Mouse (Mus musculus) cerebellum, adult 18-20 months (tissue): ENCODE data around the gene Acoxl.

Experiments
- DNase-seq, 2 experiments: peaks; one replicate each; pipeline ENCODE4 v3.0.0; 2021

Acoxl gene

GRCm38 (mm10) chr2:127897718-127898117 is 59.0 kb downstream of the Acoxl start:
- no peak for DNase-seq

DNA sequence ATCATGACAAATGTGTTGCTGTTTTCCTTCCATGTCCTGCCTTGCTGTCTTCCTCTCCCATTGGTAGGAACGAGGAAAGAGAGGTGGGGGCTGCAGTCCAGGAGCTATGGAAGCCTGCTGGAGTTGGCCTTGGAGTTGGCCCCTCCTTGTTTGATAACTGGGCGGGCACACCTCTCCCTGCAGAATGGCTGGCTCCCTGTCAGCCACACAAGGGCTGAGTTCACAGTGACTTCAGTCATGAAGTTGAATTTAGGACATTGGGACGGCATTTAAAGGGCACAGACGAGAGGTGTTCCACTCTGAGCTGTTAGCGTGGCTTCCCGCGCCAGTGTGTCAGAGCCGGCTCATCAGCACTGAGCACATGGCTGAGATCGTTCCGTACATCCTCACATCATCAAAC is 66.2 kb downstream of the Acoxl start:
- DNase-seq = no peak

DNA sequence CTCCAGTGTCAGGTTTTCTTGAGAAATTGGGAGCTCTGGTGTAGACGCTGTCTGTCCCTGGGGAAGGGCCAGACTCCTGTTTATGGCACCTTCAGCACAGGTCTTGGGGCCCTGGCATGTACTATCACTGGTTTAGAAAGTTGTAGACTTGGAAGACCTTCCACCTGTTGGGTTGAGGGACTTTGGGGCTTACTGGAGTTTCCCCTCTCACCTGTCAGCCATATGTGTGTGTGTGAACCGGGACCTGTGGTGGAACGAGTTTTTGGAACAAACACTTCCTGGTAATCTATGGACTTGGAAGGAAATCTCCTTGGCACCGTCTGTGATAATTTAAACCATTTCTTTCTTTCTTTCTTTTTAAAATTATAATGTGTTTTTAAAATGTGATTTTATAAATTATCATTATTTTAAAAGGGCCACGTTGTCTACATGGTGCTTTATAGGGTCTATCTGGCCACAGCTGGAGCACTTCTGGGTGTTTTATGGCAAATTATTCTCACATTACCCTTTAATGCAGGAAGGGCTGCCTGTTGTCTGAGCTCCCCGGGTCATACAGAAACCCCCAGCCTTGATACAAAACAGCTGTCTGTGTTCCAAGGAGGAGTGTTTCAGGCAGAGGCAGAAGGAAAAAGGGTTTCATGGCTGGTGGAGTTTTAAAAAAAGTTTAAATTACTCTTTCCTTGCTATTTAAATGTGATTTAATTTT is 68.5 kb downstream of the Acoxl start:
- DNase-seq = no peak

DNA sequence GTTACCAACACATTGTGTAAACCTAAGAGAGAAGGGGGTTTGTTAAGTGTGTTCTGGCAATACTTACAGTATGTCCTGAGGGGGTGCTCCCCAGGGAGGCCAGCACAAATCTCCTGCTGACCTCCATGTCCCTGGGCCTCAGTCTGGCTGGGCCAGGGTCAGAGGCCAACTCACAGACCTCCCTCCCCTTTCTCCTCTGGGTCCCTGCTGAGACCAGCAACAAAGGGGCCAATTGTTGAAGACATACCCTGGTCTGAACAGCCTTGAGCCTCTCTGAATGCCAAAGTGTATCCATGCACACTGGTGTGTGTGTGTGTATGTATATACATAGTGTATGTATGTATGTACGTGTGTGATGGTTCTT is 69.0 kb downstream of the Acoxl start:
- no peak for DNase-seq

GRCm38 (mm10) chr2:127908881-127909280 is 70.2 kb downstream of the Acoxl start:
- no peak for DNase-seq

GRCm38 (mm10) chr2:127909790-127910189 is 71.1 kb downstream of the Acoxl start:
- DNase-seq = no peak

DNA sequence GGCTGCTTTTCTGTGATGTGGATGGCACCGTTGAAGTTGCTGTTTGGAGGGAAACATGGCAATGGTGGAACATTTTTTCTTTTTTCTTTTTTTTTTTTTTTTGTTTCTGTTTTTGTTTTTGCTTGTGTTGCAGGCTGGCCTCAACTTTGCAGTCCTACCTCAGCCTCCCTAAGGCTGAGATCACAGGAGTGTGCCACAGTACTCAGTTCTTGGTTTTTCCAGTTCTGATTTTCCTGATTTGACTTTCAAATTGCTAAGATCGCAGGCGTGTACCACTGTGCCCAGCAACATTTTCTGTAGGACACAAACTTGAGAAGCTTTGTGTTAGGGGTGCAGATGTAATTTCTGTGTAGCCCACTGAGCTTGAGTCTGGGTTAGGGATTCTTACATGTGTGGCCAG is 72.9 kb downstream of the Acoxl start:
- DNase-seq = no peak

GRCm38 (mm10) chr2:127914047-127914446 is 75.4 kb downstream of the Acoxl start:
- DNase-seq = no peak

DNA sequence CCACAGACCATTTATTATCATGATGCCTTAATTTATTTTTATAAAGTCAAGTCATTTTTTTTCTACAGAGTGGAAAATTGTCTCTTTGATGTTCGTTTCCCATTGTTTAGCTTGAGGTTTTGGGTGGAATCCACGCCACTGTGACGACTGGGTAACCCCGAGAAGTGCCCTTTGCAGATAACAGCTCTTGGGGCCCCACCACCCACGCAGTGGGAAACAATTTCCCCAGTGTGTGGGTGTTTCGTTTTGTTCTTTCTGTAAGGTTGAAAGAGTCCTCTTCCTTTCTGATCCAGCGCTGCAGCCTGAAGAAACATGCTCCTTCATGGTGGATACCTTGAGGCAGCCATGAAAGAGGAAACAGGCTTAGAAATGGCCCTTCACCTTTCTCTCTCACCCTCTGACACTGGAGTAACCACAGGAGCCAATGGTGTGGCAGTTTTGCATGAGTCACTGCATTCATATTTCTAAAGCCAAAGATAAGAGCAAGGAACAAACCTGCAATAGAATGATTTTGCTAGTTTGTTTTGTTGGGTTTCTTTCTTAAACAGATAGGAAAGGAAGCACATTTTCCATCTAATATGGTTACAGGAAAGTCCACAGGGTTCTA is 78.2 kb downstream of the Acoxl start:
- DNase-seq = no peak

DNA sequence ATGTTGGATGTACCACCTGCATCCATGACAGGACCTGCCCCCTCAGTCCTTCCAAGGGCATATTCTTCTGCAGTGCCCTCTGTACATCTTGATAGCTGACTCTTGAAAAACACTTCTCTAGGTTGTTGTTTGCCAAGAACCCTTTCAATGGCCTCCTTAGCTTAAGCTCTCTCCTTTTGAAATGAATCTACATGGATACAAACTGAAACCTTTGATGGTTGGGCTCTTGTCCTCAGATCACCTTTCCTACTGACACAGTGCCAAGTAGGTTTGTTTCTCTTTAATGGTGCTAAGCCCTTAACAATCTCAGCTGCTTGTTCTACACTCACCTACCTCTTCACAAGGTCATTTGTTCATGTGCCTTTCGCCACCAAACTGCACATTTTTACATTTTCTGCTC is 81.1 kb downstream of the Acoxl start:
- no peak for DNase-seq

GRCm38 (mm10) chr2:127922036-127922901 is 83.6 kb downstream of the Acoxl start:
- DNase-seq = no peak

DNA sequence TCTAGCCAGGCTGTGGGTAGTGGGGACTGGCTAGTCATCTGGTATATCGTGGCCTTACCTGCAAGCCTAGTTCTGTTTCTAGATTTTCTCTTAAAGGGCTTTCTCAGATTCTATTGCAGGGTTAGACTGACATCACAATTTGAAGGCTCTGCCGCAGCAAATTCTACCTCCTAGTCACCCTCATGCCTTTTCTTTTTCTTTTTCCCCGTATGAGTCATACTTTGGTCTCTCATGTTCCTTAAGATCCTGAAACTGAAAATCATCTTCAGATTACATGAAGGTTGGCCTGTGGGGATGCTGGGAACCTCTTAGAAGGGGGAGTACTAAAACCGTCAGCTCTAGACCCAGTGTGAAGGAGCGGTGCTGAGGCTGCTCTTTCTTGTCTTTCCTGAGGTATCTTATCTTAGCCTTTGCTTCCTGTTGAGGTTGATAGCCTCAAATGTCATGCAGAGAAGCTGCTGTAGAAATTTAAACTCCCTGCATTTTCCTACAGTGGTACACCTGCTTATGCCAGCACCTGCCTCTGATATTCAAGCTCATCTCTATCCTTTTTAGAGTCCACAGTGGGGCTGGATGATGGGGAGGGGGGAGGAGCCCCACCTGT is 84.5 kb downstream of the Acoxl start:
- DNase-seq = no peak

GRCm38 (mm10) chr2:127926679-127927324 is 88.1 kb downstream of the Acoxl start:
- no peak for DNase-seq

GRCm38 (mm10) chr2:127927452-127928273 is 89.0 kb downstream of the Acoxl start:
- DNase-seq = no peak

DNA sequence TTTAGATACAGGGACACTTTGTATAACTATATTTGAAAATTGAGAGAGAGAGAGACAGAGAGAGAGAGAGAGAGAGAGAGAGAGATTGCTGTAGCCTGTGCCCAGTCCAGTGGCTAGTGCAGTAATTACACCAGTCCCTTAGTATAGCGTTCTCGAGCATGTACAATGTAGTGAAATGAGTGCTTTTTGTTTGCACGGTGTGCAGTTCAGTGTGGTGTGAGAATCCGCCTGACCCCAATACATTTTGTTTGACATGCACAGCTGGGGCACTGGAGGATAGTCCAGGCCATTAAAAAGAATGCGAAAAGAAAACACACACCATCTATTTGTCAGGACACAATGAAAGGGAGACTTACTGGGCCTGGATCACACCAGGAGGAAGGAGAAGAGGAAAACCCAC is 89.6 kb downstream of the Acoxl start:
- no peak for DNase-seq

DNA sequence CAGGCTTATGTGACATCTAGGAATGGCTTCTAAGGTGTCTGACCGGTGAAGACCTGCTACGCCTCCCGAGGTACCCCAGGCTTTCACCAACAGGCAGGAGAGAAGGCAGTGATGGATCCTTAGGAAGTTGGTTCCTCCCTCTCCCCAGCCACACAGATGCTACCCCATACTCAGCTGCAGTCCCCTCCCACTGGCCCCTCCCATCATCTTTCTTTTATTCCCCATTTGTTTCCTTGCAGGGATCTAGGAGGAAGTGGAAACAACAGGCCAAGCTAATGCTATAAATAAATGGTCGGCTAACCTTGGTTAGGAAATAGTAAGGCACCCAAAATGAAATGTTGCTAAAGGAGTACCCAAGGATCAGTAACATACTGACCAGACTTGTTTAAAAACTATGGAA is 90.2 kb downstream of the Acoxl start:
- no peak for DNase-seq

DNA sequence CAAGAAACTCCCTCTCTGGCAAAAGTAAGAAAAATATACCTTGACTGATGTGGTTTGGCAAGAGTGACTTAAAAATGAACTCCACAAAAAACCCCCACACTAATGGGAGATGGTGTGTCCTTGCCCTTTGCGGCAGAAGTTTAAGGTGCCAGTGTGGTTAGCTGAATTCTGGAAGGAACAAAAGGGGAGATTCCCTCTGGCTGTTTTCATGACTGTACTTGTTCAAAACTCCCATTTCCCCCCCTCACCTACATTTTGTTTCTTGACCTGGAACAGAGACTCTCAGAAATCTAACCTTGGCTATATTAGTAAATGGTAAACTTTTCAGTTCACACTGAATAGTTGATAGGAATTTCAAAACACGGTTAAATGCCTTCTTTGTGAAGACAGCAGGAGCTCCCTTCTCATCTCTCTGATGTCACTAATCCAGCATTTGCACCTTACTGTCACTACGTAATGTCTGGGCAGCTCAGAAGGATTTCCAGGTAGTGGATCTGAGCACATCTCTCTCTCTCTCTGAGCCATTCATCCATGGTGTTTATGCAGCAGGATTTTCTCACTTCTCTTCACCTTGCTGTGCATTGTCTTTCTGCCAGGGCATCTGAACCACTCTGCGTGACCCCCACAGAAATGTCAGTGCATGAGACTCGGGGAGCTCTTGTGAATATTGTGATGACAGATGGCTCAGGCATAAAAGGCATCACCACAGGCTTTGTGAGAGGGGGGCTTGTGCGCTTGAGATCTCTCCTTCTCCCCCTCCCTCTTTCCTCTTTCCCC is 91.5 kb downstream of the Acoxl start:
- no peak for DNase-seq

DNA sequence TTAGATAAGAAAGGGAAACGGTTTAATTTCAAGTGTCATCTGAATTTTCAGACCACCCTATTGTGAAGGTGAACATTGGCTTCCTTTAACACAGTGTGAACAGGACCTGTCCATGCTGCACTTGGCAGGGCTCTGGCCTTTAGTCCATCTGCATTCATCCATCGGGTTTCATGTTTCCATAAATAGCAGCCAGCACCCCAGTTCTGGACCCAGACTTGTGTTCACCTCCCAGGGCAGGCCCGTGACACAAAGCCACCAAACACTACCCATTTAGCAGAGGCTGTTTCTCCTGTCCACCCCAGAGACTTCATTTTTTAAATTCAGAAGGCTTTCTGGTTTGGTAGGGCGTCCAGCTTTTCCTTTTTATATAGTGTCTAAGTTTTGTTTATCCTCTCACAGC is 92.9 kb downstream of the Acoxl start:
- DNase-seq = no peak

DNA sequence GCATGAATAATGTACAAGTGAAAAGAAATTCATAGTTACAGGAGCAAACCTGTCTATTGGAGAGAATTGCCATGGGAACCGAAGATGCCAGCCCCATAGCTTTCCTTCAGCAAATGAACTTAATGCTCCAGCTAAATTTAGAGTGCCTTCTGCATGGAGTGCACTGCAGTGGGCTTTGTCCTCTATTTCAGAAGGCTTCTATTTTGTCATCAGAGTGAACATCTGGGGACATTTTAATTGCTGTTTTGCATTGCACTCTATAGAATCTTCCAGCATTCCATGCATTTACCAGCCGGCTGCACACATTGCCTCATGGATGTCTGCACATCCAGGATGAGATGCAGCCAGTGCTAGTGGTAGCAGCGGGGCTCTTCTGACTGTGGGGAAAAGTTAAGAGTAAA is 94.9 kb downstream of the Acoxl start:
- DNase-seq = no peak

DNA sequence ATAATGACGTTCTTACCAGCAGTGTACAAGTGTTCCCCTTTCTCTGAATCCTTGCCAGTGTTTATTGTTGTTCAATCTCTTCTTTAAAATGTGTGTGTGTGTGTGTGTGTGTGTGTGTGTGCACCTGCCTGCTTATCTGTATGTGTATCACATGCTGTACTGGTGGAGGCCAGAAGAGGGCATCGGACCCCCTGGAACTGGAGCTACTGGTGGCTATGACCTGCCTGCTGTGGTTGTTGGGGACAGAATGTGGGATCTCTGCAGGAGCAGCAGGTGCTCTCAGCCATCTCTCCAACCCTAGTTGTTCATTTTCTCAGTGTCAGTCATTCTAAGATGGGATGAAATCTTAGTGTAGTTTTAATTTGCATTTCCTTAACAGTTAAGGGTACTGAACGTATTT is 98.4 kb downstream of the Acoxl start:
- no peak for DNase-seq

- DNase-seq = no peak
These were observed 100.5 kb downstream of the Acoxl start for GRCm38 (mm10) chr2:127939206-127939605.
